In genomic region chr1:177338466-177339206, GRCm38 (mm10) we compare ENCODE assay signal across 7 mouse cellular contexts.
DNase-seq lines count a peak whose midpoint lies in the region; ATAC-seq lines count a peak whose summit lies in the region.

No protein-coding gene starts in this region.

- peak overlapping the region; percentile 72 for H3K9ac ChIP-seq in intestine, embryonic 16.5 days (ENCODE audit: low read depth, low read length)

- ATAC-seq in common myeloid progenitor, adult 5-6 weeks (replicated peaks; ENCODE audit: low read depth, poor library complexity, severe bottlenecking) = peak; percentile 92
- peak; percentile 68 for ATAC-seq in intestine, embryonic 16.5 days

- peak overlapping the region; percentile 56 for H3K4me3 ChIP-seq in intestine, embryonic 16.5 days (ENCODE audit: low read length)
- peak overlapping the region; percentile 49 for H3K4me3 ChIP-seq in midbrain, embryonic 10.5 days

- H3K36me3 ChIP-seq in intestine, embryonic 16.5 days (ENCODE audit: control insufficient read depth, insufficient read depth, low read length) = no peaks in the 10 kb centered on the region
- no peaks in the 10 kb centered on the region for H3K36me3 ChIP-seq in midbrain, embryonic 10.5 days

- no peak overlapping the region for H3K27ac ChIP-seq in intestine, embryonic 16.5 days (ENCODE audit: low read length)
- peak overlapping the region; percentile 91 for H3K27ac ChIP-seq in midbrain, embryonic 10.5 days (replicated peaks)

- H3K4me2 ChIP-seq in intestine, embryonic 16.5 days (ENCODE audit: low read depth, low read length) = peak overlapping the region; percentile 91

- WGBS in intestine, embryonic 16.5 days = 6% methylated on average over 32 of the region's 32 CpGs
- 2% methylated on average over 32 of the region's 32 CpGs for WGBS in midbrain, embryonic 10.5 days

- intact Hi-C loops in left cerebral cortex, postnatal 4 days (cut with DNase I) = no loop called here

- peak; percentile 79 for DNase-seq in adrenal gland, adult 2 months
- DNase-seq in gastrocnemius, postnatal 25 days = peak; percentile 8
- peak; percentile 70 for DNase-seq in left cerebral cortex, postnatal 4 days
- peak; percentile 90 for DNase-seq in midbrain, embryonic 10.5 days (ENCODE audit: low spot score)
- peak; percentile 13 for DNase-seq in skeletal muscle tissue, adult 2 months (ENCODE audit: low read depth, low spot score)

- no peaks in the 10 kb centered on the region for H3K27me3 ChIP-seq in intestine, embryonic 16.5 days (replicated peaks; ENCODE audit: control insufficient read depth, insufficient read depth, low read length)
- no peaks in the 10 kb centered on the region for H3K27me3 ChIP-seq in midbrain, embryonic 10.5 days (ENCODE audit: low read depth, poor library complexity, severe bottlenecking)

- peaks cover 3% of the 10 kb centered on the region; the same call in 1 of the 2 replicates for H3K4me1 ChIP-seq in intestine, embryonic 16.5 days (ENCODE audit: control insufficient read depth, insufficient read depth, low read length)
- peaks cover 54% of the 10 kb centered on the region for H3K4me1 ChIP-seq in midbrain, embryonic 10.5 days

- H3K9me3 ChIP-seq in intestine, embryonic 16.5 days (ENCODE audit: control insufficient read depth, low read length) = no peaks in the 10 kb centered on the region
- no peaks in the 10 kb centered on the region for H3K9me3 ChIP-seq in midbrain, embryonic 10.5 days (replicated peaks)

Comparison
In these comparisons a context has a peak if more than half of its experiments do, and no peak if none do; other contexts are left out.
1. DNase-seq: peak in every context shown above with its lines; median percentile 90 in midbrain, embryonic 10.5 days; 79 in adrenal gland, adult 2 months; 70 in left cerebral cortex, postnatal 4 days; 13 in skeletal muscle tissue, adult 2 months; 8 in gastrocnemius, postnatal 25 days.